Mouse (Mus musculus): ENCODE measurements around the gene Lsm4.

DNA sequence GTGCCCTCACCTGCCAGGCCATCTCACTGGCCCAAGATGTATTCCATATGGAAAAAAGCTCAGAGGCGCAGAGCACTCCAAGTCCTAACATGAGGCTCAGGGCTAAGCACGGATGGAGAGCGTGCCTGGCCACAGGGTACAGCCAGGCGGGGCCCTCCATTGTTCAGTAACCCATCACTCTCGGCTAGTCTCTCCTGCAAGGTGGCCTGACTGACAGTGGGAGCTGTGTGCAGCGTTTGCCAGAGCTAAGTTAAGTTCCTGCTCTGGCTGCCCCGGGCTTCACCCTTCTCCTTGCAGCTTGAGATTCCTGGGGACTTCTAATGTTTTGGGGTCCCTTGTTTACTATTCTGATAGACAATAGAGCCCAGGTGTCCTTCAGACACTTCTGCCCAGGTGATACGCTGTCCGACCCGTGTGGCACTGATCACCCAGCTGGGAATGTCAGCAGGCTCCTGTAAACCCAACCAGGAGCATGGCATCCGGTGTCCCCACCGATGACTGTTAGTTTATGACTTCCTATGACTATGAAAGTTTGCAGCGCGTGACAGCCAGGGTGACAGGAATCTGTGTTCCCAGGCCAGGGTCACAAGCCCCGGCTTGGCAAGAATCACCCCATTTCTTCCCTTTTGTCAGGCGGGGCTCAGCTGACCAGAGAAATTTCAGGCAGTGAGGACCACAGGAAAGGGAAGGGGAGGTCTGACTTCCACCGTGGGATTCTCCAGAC lies 27.4 kb upstream of the Lsm4 start:
- TF ChIP-seq RAD21 (IDR thresholded peaks at IDR 0.05; ENCODE audit: low read depth, low read length), result no peak
- no peak for TF ChIP-seq MAFK (IDR thresholded peaks at IDR 0.05; ENCODE audit: insufficient replicate concordance, low read length)
- no peak for TF ChIP-seq SIN3A (IDR thresholded peaks at IDR 0.05; ENCODE audit: low read length)
- no peak for TF ChIP-seq GABPA (IDR thresholded peaks at IDR 0.05; ENCODE audit: insufficient replicate concordance, low read depth, low read length)
- TF ChIP-seq CTCF (conservative IDR thresholded peaks at IDR 0.05 in 1 of 2, IDR thresholded peaks at IDR 0.05 in 1 of 2; ENCODE audit: low read depth in 2 of 2, low read length in 2 of 2), result no peak
- TF ChIP-seq CHD1 (IDR thresholded peaks at IDR 0.05; ENCODE audit: low read depth, low read length), result no peak
- TF ChIP-seq CHD2 (IDR thresholded peaks at IDR 0.05; ENCODE audit: low read length), result no peak
- no peak for TF ChIP-seq POLR2A (IDR thresholded peaks at IDR 0.05; ENCODE audit: low read depth, low read length)
- TF ChIP-seq POLR2AphosphoS2 (IDR thresholded peaks at IDR 0.05; ENCODE audit: low read depth, low read length), result no peak
- no peak for TF ChIP-seq SMC3 (IDR thresholded peaks at IDR 0.05; ENCODE audit: low read depth, low read length)
- no peak for TF ChIP-seq E2F4 (IDR thresholded peaks at IDR 0.05; ENCODE audit: insufficient replicate concordance, low read depth, low read length)
- no peak for TF ChIP-seq RCOR1 (conservative IDR thresholded peaks at IDR 0.05; ENCODE audit: low read depth, low read length)
- TF ChIP-seq ZNF384 (IDR thresholded peaks at IDR 0.05; ENCODE audit: low read depth, low read length), result no peak
- TF ChIP-seq EP300 (IDR thresholded peaks at IDR 0.05; ENCODE audit: low read length), result no peak
